Mouse (Mus musculus) ES-Bruce4 (cell line): ENCODE data around the gene Mrps2.
"Not testable (repeated sequence)": the region's sequence is repeated elsewhere in the genome, so short reads cannot be mapped to it uniquely, and the experiment has no call there.

Source experiments
- CTCF ChIP-seq: IDR thresholded peaks from one replicate; pipeline ENCODE4 v1.8.1; 2011; ENCODE audit warnings: low read depth, low read length
- POLR2A ChIP-seq: IDR thresholded peaks from one replicate; pipeline ENCODE4 v1.8.1; 2011; ENCODE audit warnings: low read length; ENCODE audit not compliant: insufficient read depth

DNA sequence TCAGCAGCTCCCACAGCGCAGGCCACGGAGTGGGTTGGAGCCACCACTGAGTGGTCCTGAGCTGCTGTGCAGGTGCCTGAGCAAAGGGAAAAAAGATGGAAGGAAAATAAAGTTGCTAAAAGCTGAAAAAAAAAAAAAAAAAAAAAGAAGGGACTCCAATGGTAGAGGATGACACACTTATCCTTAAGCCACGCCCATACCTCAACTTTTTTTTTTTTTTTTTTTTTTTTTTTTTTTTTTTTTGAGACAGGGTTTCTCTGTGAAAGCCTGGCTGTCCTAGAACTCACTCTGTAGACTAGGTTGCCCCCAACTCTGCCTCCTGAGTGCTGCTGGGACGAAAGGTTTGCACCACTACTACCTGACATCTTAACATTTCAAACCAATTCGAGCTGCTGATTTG is 10.1 kb downstream of the Mrps2 start:
- not testable (repeated sequence) for TF ChIP-seq CTCF, POLR2A
